Mouse (Mus musculus): ENCODE results near the gene Atrn. TPM values are rescaled to one million over a fixed set of nuclear protein-coding genes. Genes with fewer than 3 reads are reported as not detected.

The Atrn gene
- total RNA-seq, 2 experiments from 2014 or later: 27.6 to 28.8 TPM

Small RNA genes lying within 50 kb of the gene (microRNA-seq; reads per million reads assigned to microRNA genes)
- gene Mir6973b: 0 reads per million in 2 experiments

Other genes starting within 250 kb of the Atrn start
- gene Ddrgk1, start 241.8 kb upstream of the Atrn start, total RNA-seq (2021): 10 to 100 TPM; 57.7 to 58.9 TPM
- 10 to 100 TPM; 32.7 to 35.2 TPM for gene Itpa, start 238.9 kb upstream of the Atrn start, total RNA-seq (2021)
- gene Slc4a11, start 209.0 kb upstream of the Atrn start, total RNA-seq (2021): under 1 TPM; 0.12 to 0.16 TPM
- 10 to 100 TPM; 80.1 to 86.3 TPM for gene 4930402H24Rik, start 89 bp upstream of the Atrn start, total RNA-seq (2021)
- 1 to 10 TPM; 4.1 to 4.5 TPM for gene Gfra4, start 136.6 kb downstream of the Atrn start, total RNA-seq (2021)
- 1 to 10 TPM; 2.4 to 3.2 TPM for gene Adam33, start 157.3 kb downstream of the Atrn start, total RNA-seq (2021)
- gene Siglec1, start 180.3 kb downstream of the Atrn start, total RNA-seq (2021): under 1 TPM; 0.52 to 0.79 TPM
- 10 to 100 TPM; 40.3 to 40.6 TPM for gene Hspa12b, start 220.8 kb downstream of the Atrn start, total RNA-seq (2021)
- gene Gm11037, start 227.0 kb downstream of the Atrn start, total RNA-seq (2021): not detected

Measured in heart, postnatal 4 days (tissue).